Mouse (Mus musculus) hindbrain, postnatal 0 days (tissue): ENCODE data around the gene Slc38a2. TPM values are rescaled to one million over a fixed set of nuclear protein-coding genes. Genes with fewer than 3 reads are reported as not detected.

ENCODE experiments used
- ATAC-seq: fragments of 200-750 bp; cut with Nextera tagmentation; 2 replicates; pipeline ENCODE4 v1.8.0; 2017; ENCODE audit warnings: mild to moderate bottlenecking, moderate TSS enrichment, moderate library complexity
- DNase-seq: peaks from one replicate; pipeline ENCODE4 v3.0.0-alpha.2; 2015; ENCODE audit warnings: low spot score
- H3K27ac ChIP-seq: fragments of 300-500 bp; sonication (generic); 2 replicates; pipeline ENCODE4 v1.5.1; 2014; ENCODE audit warnings: mild to moderate bottlenecking
- H3K27me3 ChIP-seq: fragments of 300-500 bp; sonication (generic); 2 replicates; pipeline ENCODE4 v1.6.1; 2014; ENCODE audit warnings: low read length, mixed read lengths; ENCODE audit not compliant: insufficient read depth
- H3K36me3 ChIP-seq: fragments of 300-500 bp; sonication (generic); 2 replicates; pipeline ENCODE4 v1.6.1; 2014; ENCODE audit warnings: low read length, mixed read lengths; ENCODE audit not compliant: insufficient read depth
- H3K4me1 ChIP-seq: fragments of 300-500 bp; sonication (generic); 2 replicates; pipeline ENCODE4 v1.6.1; 2014; ENCODE audit warnings: antibody characterized with exemption, low read length, mixed read lengths; ENCODE audit not compliant: insufficient read depth
- H3K4me2 ChIP-seq: fragments of 300-500 bp; sonication (generic); 2 replicates; pipeline ENCODE4 v1.6.1; 2014; ENCODE audit warnings: low read depth, mild to moderate bottlenecking, low read length, moderate library complexity, mixed read lengths
- H3K4me3 ChIP-seq: fragments of 300-500 bp; sonication (generic); 2 replicates; pipeline ENCODE4 v1.5.1; 2014; ENCODE audit warnings: low read length
- H3K9ac ChIP-seq: fragments of 300-500 bp; sonication (generic); replicated peaks from 2 replicates; pipeline ENCODE4 v1.6.1; 2014; ENCODE audit warnings: mild to moderate bottlenecking, low read length, moderate library complexity, mixed read lengths
- H3K9me3 ChIP-seq: fragments of 300-500 bp; sonication (generic); 2 replicates; pipeline ENCODE4 v1.6.1; 2016; ENCODE audit warnings: low read length, mixed read lengths
- CTCF ChIP-seq: IDR thresholded peaks from 2 replicates; pipeline ENCODE4 v1.5.1; 2016; ENCODE audit warnings: antibody characterized with exemption, control low read depth, low read depth
- WGBS: fragments of 180-500 bp; shearing (Covaris S2); extraction: QIAGEN DNeasy Blood & Tissue Kit; methylation state at CpG from one replicate; pipeline ENCODE4 v1.1.7; 2014; 5-methylcytosine and 5-hydroxymethylcytosine counted together
- polyA plus RNA-seq: library from polyadenylated mRNA; unstranded; fragments of >200 nt; fragmentation: Nextera tagmentation; extraction: Ambion mirVana; gene quantifications from 2 replicates; pipeline ENCODE4 v1.2.1, GENCODE M21; 2015
- total RNA-seq: library from RNA; depleted of rRNA; stranded (reverse); fragments of >200 nt; gene quantifications from 2 replicates; pipeline ENCODE4 v1.2.3, GENCODE M21; 2014

Gene Slc38a2
- total and polyA plus RNA-seq, 2 experiments from 2014 or later, result 74.4 to 85.3 TPM

- H3K36me3 ChIP-seq, result no peaks in the 10 kb centered on the region
- no peak overlapping the region for H3K4me2 ChIP-seq
- no peak for ATAC-seq
- H3K27ac ChIP-seq, result no peak overlapping the region
- 96% methylated on average over 3 of the region's 3 CpGs for WGBS
- TF ChIP-seq CTCF, result no peak
- H3K4me1 ChIP-seq, result no peaks in the 10 kb centered on the region
- no peak for DNase-seq
- H3K9ac ChIP-seq, result no peak overlapping the region
- H3K4me3 ChIP-seq, result no peak overlapping the region
- no peaks in the 10 kb centered on the region for H3K9me3 ChIP-seq
- no peaks in the 10 kb centered on the region for H3K27me3 ChIP-seq
These were observed 15.1 kb upstream of the Slc38a2 start for GRCm38 (mm10) chr15:96714676-96715016.

- Histone ChIP-seq H3K4me1 (peaks cover 3% of the 10 kb centered on the region; the same call in 1 of the 2 replicates), H3K4me3 (no peak overlapping the region), H3K9ac (no peak overlapping the region), H3K27me3 (no peaks in the 10 kb centered on the region), H3K4me2 (no peak overlapping the region), H3K9me3 (no peaks in the 10 kb centered on the region), H3K27ac (no peak overlapping the region), H3K36me3 (no peaks in the 10 kb centered on the region)
- TF ChIP-seq CTCF, result no peak
- ATAC-seq (no peak), DNase-seq (no peak)
- 94% methylated on average over 5 of the region's 7 CpGs for WGBS
These were observed 14.5 kb upstream of the Slc38a2 start for GRCm38 (mm10) chr15:96713758-96714675.

- Histone ChIP-seq H3K27ac (no peak overlapping the region), H3K9me3 (no peaks in the 10 kb centered on the region), H3K27me3 (no peaks in the 10 kb centered on the region), H3K4me3 (no peak overlapping the region), H3K9ac (no peak overlapping the region), H3K4me2 (no peak overlapping the region), H3K36me3 (no peaks in the 10 kb centered on the region), H3K4me1 (peaks cover 3% of the 10 kb centered on the region; the same call in 1 of the 2 replicates)
- no peak for ATAC-seq
- DNase-seq, result no peak
- no peak for TF ChIP-seq CTCF
- WGBS, result 93% methylated on average over 5 of the region's 5 CpGs
These were observed 12.8 kb upstream of the Slc38a2 start for GRCm38 (mm10) chr15:96712338-96712737.

- Histone ChIP-seq H3K27ac (no peak overlapping the region), H3K27me3 (no peaks in the 10 kb centered on the region), H3K4me3 (no peak overlapping the region), H3K4me1 (peaks cover 3% of the 10 kb centered on the region; the same call in 1 of the 2 replicates), H3K4me2 (no peak overlapping the region), H3K9ac (no peak overlapping the region), H3K36me3 (no peaks in the 10 kb centered on the region), H3K9me3 (no peaks in the 10 kb centered on the region)
- no peak for TF ChIP-seq CTCF
- ATAC-seq (no peak), DNase-seq (no peak)
- 94% methylated on average over 11 of the region's 11 CpGs for WGBS
These were observed 12.1 kb upstream of the Slc38a2 start for GRCm38 (mm10) chr15:96711664-96712063.

- H3K9ac ChIP-seq, result peak overlapping the region; percentile 94
These were observed 11.0 kb upstream of the Slc38a2 start for GRCm38 (mm10) chr15:96710352-96711114.

GRCm38 (mm10) chr15:96709491-96710351, 10.2 kb upstream of the Slc38a2 start:
- H3K9ac ChIP-seq, result peak overlapping the region; percentile 94
- H3K27me3 ChIP-seq, result no peaks in the 10 kb centered on the region
- H3K9me3 ChIP-seq, result no peaks in the 10 kb centered on the region
- H3K27ac ChIP-seq, result peak overlapping the region; percentile 97
- no peaks in the 10 kb centered on the region for H3K36me3 ChIP-seq
- H3K4me2 ChIP-seq, result peak overlapping the region; percentile 87
- peak; percentile 95 for ATAC-seq
- peak overlapping the region; percentile 62 for H3K4me3 ChIP-seq
- H3K4me1 ChIP-seq, result peaks cover 3% of the 10 kb centered on the region; the same call in 1 of the 2 replicates
- no peak for TF ChIP-seq CTCF
- peak; percentile 99 for DNase-seq
- WGBS, result under 1% methylated on average over 74 of the region's 80 CpGs

More at GRCm38 (mm10) chr15:96710352-96711114, 11.0 kb upstream of the Slc38a2 start:
- H3K36me3 ChIP-seq, result no peaks in the 10 kb centered on the region
- DNase-seq (no peak), ATAC-seq (no peak)
- H3K9me3 ChIP-seq, result no peaks in the 10 kb centered on the region
- H3K4me3 ChIP-seq, result peak overlapping the region; percentile 62
- peak overlapping the region; percentile 97 for H3K27ac ChIP-seq
- H3K4me2 ChIP-seq, result peak overlapping the region; percentile 87
- no peak for TF ChIP-seq CTCF
- peaks cover 3% of the 10 kb centered on the region; the same call in 1 of the 2 replicates for H3K4me1 ChIP-seq
- whole genome bisulfite sequencing, result 39% methylated on average over 15 of the region's 15 CpGs
- H3K27me3 ChIP-seq, result no peaks in the 10 kb centered on the region
